Mouse (Mus musculus) ES-Bruce4 (cell line): ENCODE data around the gene Aplf. TPM values are rescaled to one million over a fixed set of nuclear protein-coding genes. Genes with fewer than 3 reads are reported as not detected.
"Not testable (repeated sequence)": the region's sequence is repeated elsewhere in the genome, so short reads cannot be mapped to it uniquely, and the experiment has no call there.

Experiments used
- H3K27ac ChIP-seq: 2 replicates; pipeline ENCODE4 v1.5.1; 2012; ENCODE audit warnings: low read length, inconsistent platforms; ENCODE audit not compliant: insufficient read depth
- H3K27me3 ChIP-seq: 2 replicates; pipeline ENCODE4 v1.6.1; 2012; ENCODE audit warnings: mild to moderate bottlenecking, low read length, inconsistent platforms; ENCODE audit not compliant: control insufficient read depth, poor library complexity, insufficient read depth, severe bottlenecking
- H3K36me3 ChIP-seq: 2 replicates; pipeline ENCODE4 v1.6.1; 2012; ENCODE audit warnings: inconsistent platforms, mild to moderate bottlenecking, low read length, moderate library complexity; ENCODE audit not compliant: control insufficient read depth, poor library complexity, insufficient read depth, severe bottlenecking
- H3K4me1 ChIP-seq: one replicate; pipeline ENCODE4 v1.8.1; 2011; ENCODE audit warnings: low read length; ENCODE audit not compliant: control insufficient read depth, insufficient read depth
- H3K4me3 ChIP-seq: 2 replicates; pipeline ENCODE4 v1.5.1; 2011; ENCODE audit warnings: low read depth, mild to moderate bottlenecking, low read length
- H3K9ac ChIP-seq: 2 replicates; pipeline ENCODE4 v1.6.1; 2012; ENCODE audit warnings: low read depth, mild to moderate bottlenecking, inconsistent platforms; ENCODE audit not compliant: poor library complexity, severe bottlenecking
- H3K9me3 ChIP-seq: replicated peaks from 2 replicates; pipeline ENCODE4 v1.6.1; 2012; ENCODE audit warnings: mild to moderate bottlenecking, low read length, inconsistent platforms; ENCODE audit not compliant: control insufficient read depth, poor library complexity, insufficient read depth, severe bottlenecking
- CTCF ChIP-seq: IDR thresholded peaks from one replicate; pipeline ENCODE4 v1.8.1; 2011; ENCODE audit warnings: low read depth, low read length
- EP300 ChIP-seq: IDR thresholded peaks from 2 replicates; pipeline ENCODE4 v1.6.1; 2011; ENCODE audit warnings: low read depth, low read length; ENCODE audit not compliant: insufficient read depth
- POLR2A ChIP-seq: IDR thresholded peaks from one replicate; pipeline ENCODE4 v1.8.1; 2011; ENCODE audit warnings: low read length; ENCODE audit not compliant: insufficient read depth
- polyA plus RNA-seq: library from polyadenylated mRNA; stranded (reverse); fragments of >200 nt; gene quantifications from 2 replicates; pipeline ENCODE4 v1.2.4, GENCODE M21; 2011; ENCODE audit warnings: low read depth; ENCODE audit not compliant: missing spikeins, insufficient read depth, insufficient read length

Aplf gene
- polyA plus RNA-seq, 1 experiment = 8.5 TPM

GRCm38 (mm10) chr6:87652670-87653069, 19.3 kb downstream of the Aplf start:
- no peak overlapping the region for H3K9ac ChIP-seq
- no peak overlapping the region for H3K4me3 ChIP-seq
- no peaks in the 10 kb centered on the region for H3K36me3 ChIP-seq
- H3K4me1 ChIP-seq = no peaks in the 10 kb centered on the region
- no peak for TF ChIP-seq POLR2A
- no peak for TF ChIP-seq CTCF
- TF ChIP-seq EP300 = no peak
- no peaks in the 10 kb centered on the region for H3K9me3 ChIP-seq
- no peak overlapping the region for H3K27ac ChIP-seq
- H3K27me3 ChIP-seq = no peaks in the 10 kb centered on the region

- H3K27me3 ChIP-seq = no peaks in the 10 kb centered on the region
- no peaks in the 10 kb centered on the region for H3K36me3 ChIP-seq
- H3K27ac ChIP-seq = no peak overlapping the region
- no peak overlapping the region for H3K9ac ChIP-seq
- TF ChIP-seq CTCF (no peak), EP300 (no peak), POLR2A (no peak)
- no peaks in the 10 kb centered on the region for H3K9me3 ChIP-seq
- no peak overlapping the region for H3K4me3 ChIP-seq
- H3K4me1 ChIP-seq = no peaks in the 10 kb centered on the region
Observed at GRCm38 (mm10) chr6:87651787-87652186, 20.2 kb downstream of the Aplf start.

GRCm38 (mm10) chr6:87638134-87638660, 33.8 kb downstream of the Aplf start:
- H3K4me1 ChIP-seq = no peaks in the 10 kb centered on the region
- no peaks in the 10 kb centered on the region for H3K36me3 ChIP-seq
- TF ChIP-seq CTCF (no peak), POLR2A (no peak), EP300 (no peak)
- no peak overlapping the region for H3K9ac ChIP-seq
- H3K4me3 ChIP-seq = no peak overlapping the region
- H3K27me3 ChIP-seq = no peaks in the 10 kb centered on the region
- H3K27ac ChIP-seq = no peak overlapping the region
- no peaks in the 10 kb centered on the region for H3K9me3 ChIP-seq

- no peak overlapping the region for H3K9ac ChIP-seq
- no peak for TF ChIP-seq POLR2A
- TF ChIP-seq EP300 = no peak
- no peak overlapping the region for H3K4me3 ChIP-seq
- no peak overlapping the region for H3K27ac ChIP-seq
- no peaks in the 10 kb centered on the region for H3K9me3 ChIP-seq
- H3K36me3 ChIP-seq = no peaks in the 10 kb centered on the region
- peaks cover 4% of the 10 kb centered on the region for H3K4me1 ChIP-seq
- no peaks in the 10 kb centered on the region for H3K27me3 ChIP-seq
Observed at GRCm38 (mm10) chr6:87632176-87632575, 39.8 kb downstream of the Aplf start.

- H3K9ac ChIP-seq, H3K9me3 ChIP-seq, H3K27me3 ChIP-seq, H3K27ac ChIP-seq, H3K4me1 ChIP-seq, H3K36me3 ChIP-seq: not testable (repeated sequence)
- H3K4me3 ChIP-seq = peak overlapping the region; percentile 51
Observed at GRCm38 (mm10) chr6:87628936-87629335, 43.1 kb downstream of the Aplf start.

GRCm38 (mm10) chr6:87623151-87623550, 48.8 kb downstream of the Aplf start:
- Histone ChIP-seq H3K27ac (no peak overlapping the region), H3K9ac (no peak overlapping the region)
- TF ChIP-seq CTCF (no peak), EP300 (no peak), POLR2A (no peak)

More at GRCm38 (mm10) chr6:87623151-87623550, 48.8 kb downstream of the Aplf start:
- Histone ChIP-seq H3K36me3 (no peaks in the 10 kb centered on the region), H3K27me3 (no peaks in the 10 kb centered on the region), H3K4me1 (no peaks in the 10 kb centered on the region), H3K4me3 (no peak overlapping the region), H3K9me3 (no peaks in the 10 kb centered on the region)
